Mouse (Mus musculus) hematopoietic stem cell, adult 5-6 weeks (primary cell): ENCODE measurements at regions not wholly inside any gene's neighbourhood (a gene's known extent, or its start where the extent isn't known, plus 50 kb on each side); places are given as distances from the start of the nearest gene placed in this dataset.

Source experiments
- ATAC-seq, 2 experiments: fragments of 125-278 bp in 1 of 2; replicated peaks in 1 of 2; 2 replicates each; pipeline ENCODE4 v1.8.0; 2016 to 2017; ENCODE audit warnings: inconsistent platforms in 2 of 2, mild to moderate bottlenecking in 2 of 2, moderate number of reproducible peaks in 2 of 2, low read depth in 1 of 2, moderate TSS enrichment in 1 of 2; ENCODE audit not compliant: low FRiP score in 2 of 2, poor library complexity in 2 of 2, severe bottlenecking in 2 of 2, insufficient read depth in 1 of 2, low TSS enrichment in 1 of 2

GRCm38 (mm10) chr11:64643171-64643570, 206.7 kb upstream of the F930015N05Rik start:
- no peak for ATAC-seq

DNA sequence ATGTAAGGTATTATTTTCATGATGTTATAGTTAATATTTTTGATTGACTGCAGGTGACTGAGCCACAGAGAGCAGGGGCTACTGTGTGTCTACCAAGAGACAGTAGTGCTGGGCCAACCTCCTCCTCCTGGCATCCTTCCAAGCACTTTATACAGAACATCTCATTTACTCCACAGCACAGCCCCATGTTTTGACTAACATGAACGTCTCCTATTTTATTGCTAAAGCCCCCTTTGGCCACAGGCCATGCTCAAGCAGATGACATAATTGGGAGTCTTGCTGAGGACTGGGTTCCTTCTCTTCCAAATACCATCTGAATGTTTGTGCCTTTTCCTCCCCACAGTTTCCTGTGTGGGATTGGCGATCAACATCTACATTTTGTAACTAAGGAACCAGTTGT, 211.5 kb upstream of the F930015N05Rik start:
- no peak for ATAC-seq

DNA sequence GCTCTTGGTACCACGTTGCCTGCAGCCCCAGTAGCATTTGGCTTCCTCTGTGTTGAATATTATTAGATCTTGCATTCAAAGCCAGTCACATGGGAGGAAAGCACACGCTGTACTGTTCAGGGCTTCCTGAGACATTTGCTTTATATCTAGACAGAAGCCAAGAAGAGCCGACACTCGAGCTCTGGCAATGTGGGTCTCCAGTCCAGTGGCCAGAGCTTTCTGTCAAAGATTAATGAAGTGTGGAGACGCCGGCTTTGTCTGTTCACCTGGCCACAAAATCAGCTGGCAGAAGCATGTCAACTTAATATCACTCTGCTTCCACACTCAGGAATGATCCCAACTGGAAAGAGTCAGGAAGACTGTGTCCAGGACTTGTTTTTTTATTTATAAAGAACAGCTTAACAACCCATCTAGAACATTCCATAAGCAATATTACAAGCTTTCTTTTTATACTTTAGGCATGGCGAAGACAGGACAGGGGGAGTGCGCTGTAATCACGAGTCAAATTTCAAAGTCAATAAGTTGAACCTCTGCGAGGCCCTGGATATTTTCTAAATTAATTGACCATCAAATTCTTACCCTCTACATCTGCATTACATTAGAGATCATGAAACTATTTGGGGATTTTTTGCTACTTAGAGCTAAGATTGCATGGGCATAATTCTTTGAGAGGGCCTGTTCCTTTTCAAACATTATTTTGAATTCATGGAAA, 214.3 kb upstream of the F930015N05Rik start:
- ATAC-seq, result no peak

GRCm38 (mm10) chr11:64652811-64653210, 216.4 kb upstream of the F930015N05Rik start:
- no peak for ATAC-seq

DNA sequence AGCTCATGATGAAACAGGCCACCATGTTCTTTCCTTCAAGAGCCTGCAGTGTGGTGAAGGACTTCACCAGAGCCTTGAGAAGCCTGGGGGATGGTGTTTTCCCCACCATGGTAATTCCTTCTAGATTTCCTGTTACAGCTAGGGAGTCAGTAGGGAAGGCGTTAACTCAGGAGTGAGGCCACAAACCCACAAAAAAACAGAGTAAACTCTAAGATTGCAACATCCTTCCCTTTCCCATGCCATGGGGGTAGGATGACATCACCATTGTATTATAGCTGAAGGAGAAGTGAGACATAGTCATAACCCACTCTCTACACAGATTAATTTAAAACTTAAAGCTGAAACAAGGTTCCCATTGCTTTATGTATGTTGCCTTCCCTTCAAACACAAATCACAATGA, 218.7 kb upstream of the F930015N05Rik start:
- peak in 1 of 2 experiments; percentile 17; a peak in 2 of 4 replicates for ATAC-seq

- no peak for ATAC-seq
Measured at GRCm38 (mm10) chr11:64663166-64663565, 226.7 kb upstream of the F930015N05Rik start.

DNA sequence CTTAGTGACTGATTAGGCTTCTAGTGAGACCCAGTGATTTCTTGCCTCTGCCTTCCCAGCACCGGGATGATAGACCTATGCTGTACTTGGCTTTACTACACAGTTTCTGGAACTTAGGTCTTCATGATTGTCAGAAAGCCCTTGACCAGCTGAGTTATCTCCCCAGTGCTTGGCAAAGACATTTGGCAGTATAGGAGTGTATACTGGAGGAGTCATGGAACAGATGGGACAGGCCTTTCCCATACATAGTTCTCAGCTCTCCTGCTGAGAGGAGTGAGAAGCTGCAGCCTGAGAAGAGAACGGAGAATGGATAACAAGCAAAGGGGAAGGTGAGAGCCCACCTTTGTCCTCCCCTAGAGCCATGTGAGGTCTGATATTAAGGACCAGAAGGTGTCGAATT, 230.6 kb upstream of the F930015N05Rik start:
- no peak for ATAC-seq

DNA sequence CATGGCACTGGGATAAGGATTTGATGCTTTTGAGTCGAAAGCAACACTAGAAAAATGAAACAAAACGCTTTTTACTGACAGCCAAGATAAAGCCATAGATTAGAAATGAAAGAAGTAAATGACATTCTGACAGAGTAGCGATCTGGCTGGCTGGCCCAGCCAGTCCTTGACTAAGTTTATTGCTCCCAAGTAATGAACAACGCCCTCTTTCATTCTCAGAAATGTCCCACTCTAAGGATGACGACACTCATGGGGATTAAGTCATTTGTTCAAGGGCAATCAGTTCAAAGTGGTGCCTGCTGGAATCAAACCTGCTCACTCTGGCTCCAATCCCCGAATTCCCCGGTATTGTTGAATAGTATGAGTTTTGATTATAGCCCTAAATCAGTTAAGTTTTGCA, 231.1 kb upstream of the F930015N05Rik start:
- no peak for ATAC-seq

- ATAC-seq, result no peak
Measured at GRCm38 (mm10) chr11:64671898-64672297, 235.4 kb upstream of the F930015N05Rik start.

GRCm38 (mm10) chr11:64673546-64673945, 237.1 kb upstream of the F930015N05Rik start:
- ATAC-seq, result no peak

DNA sequence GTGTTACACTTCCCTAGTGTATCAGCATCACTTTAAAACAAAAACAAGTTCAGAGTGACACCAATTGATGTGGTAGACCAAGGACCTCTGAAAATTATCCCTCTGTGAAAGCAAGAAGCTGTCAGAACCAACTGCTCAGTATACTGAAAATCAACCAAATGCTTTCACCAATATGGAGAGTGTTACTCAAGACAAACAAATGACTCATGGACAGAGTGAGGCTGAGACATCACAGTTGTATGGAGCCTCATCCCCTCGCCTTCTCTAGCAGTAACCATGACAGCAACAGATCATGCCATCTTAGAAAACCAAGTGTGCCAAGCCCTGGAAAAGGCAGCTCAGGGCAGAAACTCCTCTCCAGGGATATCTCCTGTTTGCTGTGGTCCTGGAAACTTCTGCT, 267.3 kb upstream of the F930015N05Rik start:
- no peak for ATAC-seq

- ATAC-seq, result no peak
Measured at GRCm38 (mm10) chr11:64711801-64712200, 267.0 kb upstream of the Elac2 start.

- no peak for ATAC-seq
Measured at GRCm38 (mm10) chr11:64715182-64715581, 263.7 kb upstream of the Elac2 start.

- ATAC-seq, result peak; percentile 91 to 93
Measured at GRCm38 (mm10) chr11:64718316-64719085, 260.3 kb upstream of the Elac2 start.

- no peak for ATAC-seq
Measured at GRCm38 (mm10) chr11:64726249-64726648, 252.6 kb upstream of the Elac2 start.

DNA sequence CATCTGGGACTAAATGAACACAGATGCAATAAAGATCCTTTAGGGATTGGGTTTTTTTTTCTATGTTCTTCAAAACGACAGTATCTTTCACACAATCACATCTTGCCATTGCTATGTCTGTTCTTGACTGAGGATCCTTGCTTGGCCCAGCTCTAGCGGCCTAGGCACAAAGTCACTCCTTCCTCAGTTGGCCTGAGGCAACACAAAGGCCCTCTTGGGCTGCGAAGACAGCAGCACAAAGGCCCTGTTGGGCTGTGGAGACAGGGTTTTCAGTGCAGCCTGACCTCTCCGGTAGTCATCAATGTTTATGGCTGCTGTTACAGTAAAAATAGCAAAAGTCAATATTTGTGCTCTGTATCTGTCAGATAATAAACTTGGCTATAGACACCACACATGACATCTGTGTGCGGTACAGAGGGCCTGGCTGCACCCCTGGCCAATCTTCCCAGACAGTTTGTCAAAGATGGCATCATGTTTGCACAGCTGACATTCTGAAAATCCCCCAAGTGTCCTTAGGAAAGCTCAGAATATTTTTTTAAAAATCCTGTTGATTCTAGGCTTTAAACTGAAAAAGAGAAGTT, 250.9 kb upstream of the Elac2 start:
- no peak for ATAC-seq

DNA sequence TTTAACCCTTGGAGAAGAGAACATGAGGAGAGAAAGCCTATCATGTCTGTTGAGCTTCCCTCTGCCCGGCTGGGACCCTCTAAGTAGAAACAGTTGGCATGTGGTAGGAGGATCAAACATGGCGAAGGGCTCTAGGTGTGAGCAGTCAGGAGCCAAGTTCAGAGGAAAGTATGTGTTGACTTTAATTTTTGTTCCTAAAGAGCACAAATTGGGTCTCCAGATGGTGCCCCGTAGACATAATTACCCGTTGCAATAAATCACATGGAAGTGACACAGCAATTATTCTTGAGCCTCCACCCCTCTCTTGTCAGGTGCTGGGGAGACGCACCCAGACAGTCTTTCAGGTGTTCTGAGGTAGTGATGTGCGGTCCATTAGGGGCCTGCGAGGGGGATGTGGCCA, 239.9 kb upstream of the Elac2 start:
- no peak for ATAC-seq

GRCm38 (mm10) chr11:64743753-64744152, 235.1 kb upstream of the Elac2 start:
- no peak for ATAC-seq
